Mouse (Mus musculus) forebrain, embryonic 14.5 days (tissue): ENCODE measurements at regions not wholly inside any gene's neighbourhood (a gene's known extent, or its start where the extent isn't known, plus 50 kb on each side); places are given as distances from the start of the nearest gene placed in this dataset.

Source experiments
- ATAC-seq: fragments of 200-750 bp; cut with Nextera tagmentation; 2 replicates; pipeline ENCODE4 v1.8.0; 2017; ENCODE audit warnings: mild to moderate bottlenecking, moderate library complexity
- DNase-seq: peaks from one replicate; pipeline ENCODE4 v3.0.0-alpha.2; 2015; ENCODE audit warnings: low spot score
- H3K27ac ChIP-seq: fragments of 300-500 bp; sonication (generic); 2 replicates; pipeline ENCODE4 v1.5.1; 2014; ENCODE audit warnings: low read depth, mild to moderate bottlenecking, control low read depth, low read length, moderate library complexity
- H3K27me3 ChIP-seq: fragments of 300-500 bp; sonication (generic); replicated peaks from 2 replicates; pipeline ENCODE4 v1.6.1; 2014; ENCODE audit warnings: low read length, control low read depth, mixed read lengths; ENCODE audit not compliant: control insufficient read depth, insufficient read depth
- H3K36me3 ChIP-seq: fragments of 300-500 bp; sonication (generic); 2 replicates; pipeline ENCODE4 v1.6.1; 2014; ENCODE audit warnings: low read length, control low read depth; ENCODE audit not compliant: control insufficient read depth, insufficient read depth
- H3K4me1 ChIP-seq: fragments of 300-500 bp; sonication (generic); 2 replicates; pipeline ENCODE4 v1.6.1; 2014; ENCODE audit warnings: antibody characterized with exemption, low read length, control low read depth; ENCODE audit not compliant: control insufficient read depth, insufficient read depth
- H3K4me2 ChIP-seq: fragments of 300-500 bp; sonication (generic); 2 replicates; pipeline ENCODE4 v1.6.1; 2014; ENCODE audit warnings: mild to moderate bottlenecking, control low read depth, low read length
- H3K4me3 ChIP-seq: fragments of 300-500 bp; sonication (generic); 2 replicates; pipeline ENCODE4 v1.5.1; 2014; ENCODE audit warnings: low read depth, low read length, control low read depth
- H3K9ac ChIP-seq: fragments of 300-500 bp; sonication (generic); 2 replicates; pipeline ENCODE4 v1.6.1; 2014; ENCODE audit warnings: mild to moderate bottlenecking, low read length, control low read depth, moderate library complexity
- H3K9me3 ChIP-seq: fragments of 300-500 bp; sonication (generic); replicated peaks from 2 replicates; pipeline ENCODE4 v1.6.1; 2016; ENCODE audit warnings: low read length, control low read depth, mixed read lengths; ENCODE audit not compliant: control insufficient read depth
- WGBS: fragments of 180-500 bp; shearing (Covaris S2); extraction: QIAGEN DNeasy Blood & Tissue Kit; methylation state at CpG from one replicate; pipeline ENCODE4 v1.1.7; 2014; 5-methylcytosine and 5-hydroxymethylcytosine counted together
- microRNA counts: library from miRNA; unstranded; fragments of <30 nt; microRNA quantifications from one replicate; lab custom pipeline; 2016
- microRNA-seq: library from miRNA; unstranded; fragments of <30 nt; microRNA quantifications from one replicate; pipeline ENCODE4, GENCODE M21; 2016

DNA sequence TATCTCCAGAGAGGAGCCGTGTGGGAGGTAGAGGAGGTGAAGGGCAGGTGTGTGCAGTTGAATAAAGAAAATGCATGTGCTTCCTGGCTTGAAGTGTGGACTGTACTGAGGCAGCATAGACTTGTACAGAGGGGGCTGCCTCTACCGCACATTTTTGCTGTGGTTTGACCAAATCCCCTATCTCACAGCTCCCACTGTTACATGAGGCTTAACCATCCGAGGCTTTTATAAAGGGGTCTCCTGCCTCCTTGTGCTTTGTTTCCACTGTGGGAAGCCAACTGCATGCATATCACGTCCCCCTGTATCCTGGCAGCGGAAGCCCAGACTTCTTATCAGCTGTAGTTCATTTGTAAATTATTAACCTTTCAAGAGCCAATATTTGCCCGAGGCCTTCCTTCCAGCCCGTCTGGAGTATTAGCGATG lies 53.6 kb upstream of the Camk1g start:
- no peaks in the 10 kb centered on the region for H3K36me3 ChIP-seq
- ATAC-seq (peak; percentile 68), DNase-seq (peak; percentile 52)
- no peak overlapping the region for H3K4me3 ChIP-seq
- no peak overlapping the region for H3K4me2 ChIP-seq
- H3K9me3 ChIP-seq: no peaks in the 10 kb centered on the region
- peaks cover 20% of the 10 kb centered on the region; the same call in 1 of the 2 replicates for H3K27me3 ChIP-seq
- H3K4me1 ChIP-seq: peaks cover 15% of the 10 kb centered on the region
- WGBS: 35% methylated on average over 8 of the region's 8 CpGs
- H3K27ac ChIP-seq: 0 out of 2 replicates have a peak overlapping the region, but pooled peaks have one; percentile 39
- H3K9ac ChIP-seq: no peak overlapping the region

DNA sequence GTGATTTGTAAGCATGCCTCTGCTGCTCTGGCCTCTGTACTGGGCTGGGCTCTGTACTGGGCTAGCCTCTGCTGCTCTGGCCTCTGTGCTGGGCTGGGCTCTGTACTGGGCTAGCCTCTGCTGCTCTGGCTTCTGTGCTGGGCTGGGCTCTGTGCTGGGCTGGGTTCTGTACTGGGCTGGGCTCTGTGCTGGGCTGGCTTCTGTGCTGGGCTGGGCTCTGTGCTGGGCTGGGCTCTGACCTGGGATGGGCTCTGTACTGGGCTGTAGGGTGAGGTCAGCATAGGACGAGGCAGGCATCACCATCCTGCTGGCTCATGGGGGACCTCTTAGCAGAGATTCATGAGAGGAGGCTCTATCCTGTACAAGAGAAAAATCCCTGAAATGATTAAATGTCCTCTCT lies 52.8 kb upstream of the Camk1g start:
- Histone ChIP-seq H3K36me3 (no peaks in the 10 kb centered on the region), H3K4me1 (peaks cover 15% of the 10 kb centered on the region), H3K9me3 (no peaks in the 10 kb centered on the region), H3K4me2 (no peak overlapping the region), H3K9ac (no peak overlapping the region), H3K4me3 (no peak overlapping the region), H3K27ac (no peak overlapping the region), H3K27me3 (peaks cover 17% of the 10 kb centered on the region; the same call in 1 of the 2 replicates)
- DNase-seq (no peak), ATAC-seq (no peak)
- 69% methylated on average over 1 of the region's 1 CpGs for WGBS

DNA sequence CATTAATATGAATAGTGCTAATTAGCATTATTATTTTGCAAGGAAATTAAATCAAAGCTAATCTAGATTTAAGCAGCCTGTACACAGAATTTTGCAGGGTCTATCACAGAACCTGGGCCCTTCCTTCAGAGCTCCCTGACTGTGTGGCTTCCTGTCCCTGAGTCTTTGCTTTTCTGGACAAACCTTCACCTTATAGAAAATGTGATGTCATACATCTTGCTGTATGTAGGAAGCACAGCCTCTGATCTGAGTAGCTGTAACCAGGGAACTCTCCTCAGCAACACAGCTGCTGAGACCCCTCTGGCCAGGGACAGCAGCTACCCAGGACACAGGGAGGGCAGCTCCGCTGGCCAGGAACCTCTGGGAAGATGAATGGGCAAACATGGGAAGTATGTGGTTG lies 51.7 kb upstream of the Camk1g start:
- Histone ChIP-seq H3K27me3 (peaks cover 13% of the 10 kb centered on the region; the same call in 1 of the 2 replicates), H3K4me2 (no peak overlapping the region), H3K9ac (no peak overlapping the region), H3K4me3 (no peak overlapping the region), H3K36me3 (no peaks in the 10 kb centered on the region), H3K9me3 (no peaks in the 10 kb centered on the region), H3K4me1 (peaks cover 15% of the 10 kb centered on the region), H3K27ac (no peak overlapping the region)
- ATAC-seq (no peak), DNase-seq (no peak)
- 90% methylated on average over 1 of the region's 1 CpGs for WGBS

DNA sequence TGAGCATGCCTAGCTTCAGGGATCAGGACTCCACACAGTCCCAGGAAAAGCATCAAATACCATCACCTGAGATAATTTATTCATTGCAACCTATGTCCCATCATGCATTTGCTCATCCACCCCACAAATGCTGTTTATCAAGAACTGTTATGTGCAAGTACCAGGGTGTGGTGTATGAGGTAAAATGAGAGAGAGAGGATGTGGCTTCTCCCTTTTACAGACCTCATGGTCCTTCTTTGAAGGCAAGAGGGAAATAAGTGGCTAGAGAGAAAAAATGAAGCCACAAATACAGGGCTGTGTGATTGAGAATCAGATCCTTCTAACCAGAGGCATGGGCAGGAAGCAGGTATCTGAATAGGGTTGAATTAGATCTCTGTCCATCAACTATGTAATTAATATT lies 51.3 kb upstream of the Camk1g start:
- ATAC-seq: no peak
- peaks cover 15% of the 10 kb centered on the region for H3K4me1 ChIP-seq
- no peak overlapping the region for H3K4me3 ChIP-seq
- no peak overlapping the region for H3K9ac ChIP-seq
- DNase-seq: no peak
- H3K4me2 ChIP-seq: no peak overlapping the region
- peaks cover 9% of the 10 kb centered on the region; the same call in 1 of the 2 replicates for H3K27me3 ChIP-seq
- no peak overlapping the region for H3K27ac ChIP-seq
- H3K36me3 ChIP-seq: no peaks in the 10 kb centered on the region
- H3K9me3 ChIP-seq: no peaks in the 10 kb centered on the region

MicroRNAs in the stretch of these regions (microRNA counts, 519-probe panel; counts per million panel counts)
- microRNA mmu-miR-205 (lab: Ali Mortazavi, UCI): 1,727 counts per million, percentile 3 among the panel's probes with 10 or more counts

Small RNA genes lying in the stretch of these regions (microRNA-seq; reads per million reads assigned to microRNA genes)
- gene Mir205: 27.9 reads per million, percentile 42 among the genes with 10 or more reads in this experiment
